Mouse (Mus musculus): ENCODE data around the gene Ric8a. TPM values are rescaled to one million over a fixed set of nuclear protein-coding genes. Genes with fewer than 3 reads are reported as not detected.

The Ric8a gene
- polyA plus RNA-seq, 1 experiment, result 59.3 TPM

DNA sequence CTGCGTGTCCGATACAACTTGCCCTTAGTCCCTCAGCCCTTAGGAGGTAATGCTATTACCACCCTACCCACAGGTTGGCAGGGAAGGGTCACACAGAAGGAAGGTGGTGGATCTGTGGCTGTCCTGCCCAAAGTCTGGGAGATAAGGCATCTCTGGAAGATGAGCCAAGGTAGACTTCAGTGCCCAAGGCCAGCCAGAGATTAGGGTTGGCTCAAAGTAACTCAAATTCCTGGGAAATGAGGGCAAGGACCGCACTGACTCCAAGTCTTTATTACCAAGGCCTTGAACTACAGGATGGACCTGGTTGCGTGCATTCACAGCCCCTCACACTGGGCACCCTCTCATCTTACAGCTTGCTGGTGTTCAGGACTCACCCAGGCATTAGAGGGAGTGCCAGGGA is 4.8 kb upstream of the Ric8a start:
- Histone ChIP-seq H3K79me3 (ENCODE audit: low read depth) (peaks cover 18% of the 10 kb centered on the region), H3K4me3 (ENCODE audit: insufficient read depth, poor library complexity, severe bottlenecking) (no peak overlapping the region), H3K79me2 (ENCODE audit: control insufficient read depth, insufficient read depth) (peaks cover 26% of the 10 kb centered on the region), H3ac (ENCODE audit: control insufficient read depth, insufficient read length, low read depth) (no peak overlapping the region), H3K27me3 (ENCODE audit: control insufficient read depth, insufficient read depth, insufficient read length) (no peaks in the 10 kb centered on the region), H3K36me3 (ENCODE audit: control insufficient read depth, insufficient read depth) (peaks cover 22% of the 10 kb centered on the region)
- TF ChIP-seq CTCF (IDR thresholded peaks at IDR 0.05; ENCODE audit: control insufficient read depth, insufficient read depth, insufficient read length) (no peak), USF1 (IDR thresholded peaks at IDR 0.05; ENCODE audit: low read depth) (no peak), MYOG (IDR thresholded peaks at IDR 0.05; ENCODE audit: control insufficient read depth, extremely low read depth, insufficient read length) (no peak), MAX (IDR thresholded peaks at IDR 0.05) (no peak), CEBPB (IDR thresholded peaks at IDR 0.05; ENCODE audit: low read depth) (no peak), MYOD1 (IDR thresholded peaks at IDR 0.05; ENCODE audit: control insufficient read depth, insufficient read length, low read depth) (no peak), FOSL1 (IDR thresholded peaks at IDR 0.05; ENCODE audit: insufficient read depth, low read length, poor library complexity, severe bottlenecking) (no peak)

DNA sequence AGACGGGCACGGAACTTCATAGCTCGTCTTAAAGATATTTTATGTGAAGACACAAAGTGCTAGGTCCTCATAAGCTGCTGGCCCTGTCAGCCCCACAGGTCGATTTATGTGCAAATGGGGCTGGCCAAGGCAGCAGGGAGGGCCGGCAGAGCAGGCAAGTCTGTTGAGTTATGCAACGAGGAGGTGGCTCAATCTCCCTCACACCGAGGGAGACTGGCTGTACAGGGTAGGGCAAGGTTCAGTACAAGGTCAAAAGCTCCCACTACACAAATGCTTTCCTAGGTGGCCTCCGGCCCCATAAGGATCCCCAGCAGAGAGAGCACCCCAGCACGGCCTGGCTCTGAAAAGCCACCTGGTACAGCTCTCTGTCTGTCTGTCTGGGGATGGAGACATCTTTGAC is 3.4 kb upstream of the Ric8a start:
- Histone ChIP-seq H3K79me3 (ENCODE audit: low read depth) (peaks cover 28% of the 10 kb centered on the region), H3K36me3 (ENCODE audit: control insufficient read depth, insufficient read depth) (peaks cover 22% of the 10 kb centered on the region), H3K27me3 (ENCODE audit: control insufficient read depth, insufficient read depth, insufficient read length) (no peaks in the 10 kb centered on the region), H3K4me3 (ENCODE audit: insufficient read depth, poor library complexity, severe bottlenecking) (no peak overlapping the region), H3ac (ENCODE audit: control insufficient read depth, insufficient read length, low read depth) (no peak overlapping the region), H3K79me2 (ENCODE audit: control insufficient read depth, insufficient read depth) (peaks cover 36% of the 10 kb centered on the region)
- TF ChIP-seq MAX (IDR thresholded peaks at IDR 0.05) (no peak), USF1 (IDR thresholded peaks at IDR 0.05; ENCODE audit: low read depth) (no peak), MYOG (IDR thresholded peaks at IDR 0.05; ENCODE audit: control insufficient read depth, extremely low read depth, insufficient read length) (no peak), MYOD1 (IDR thresholded peaks at IDR 0.05; ENCODE audit: control insufficient read depth, insufficient read length, low read depth) (no peak), CTCF (IDR thresholded peaks at IDR 0.05; ENCODE audit: control insufficient read depth, insufficient read depth, insufficient read length) (no peak), FOSL1 (IDR thresholded peaks at IDR 0.05; ENCODE audit: insufficient read depth, low read length, poor library complexity, severe bottlenecking) (no peak), CEBPB (IDR thresholded peaks at IDR 0.05; ENCODE audit: low read depth) (no peak)

DNA sequence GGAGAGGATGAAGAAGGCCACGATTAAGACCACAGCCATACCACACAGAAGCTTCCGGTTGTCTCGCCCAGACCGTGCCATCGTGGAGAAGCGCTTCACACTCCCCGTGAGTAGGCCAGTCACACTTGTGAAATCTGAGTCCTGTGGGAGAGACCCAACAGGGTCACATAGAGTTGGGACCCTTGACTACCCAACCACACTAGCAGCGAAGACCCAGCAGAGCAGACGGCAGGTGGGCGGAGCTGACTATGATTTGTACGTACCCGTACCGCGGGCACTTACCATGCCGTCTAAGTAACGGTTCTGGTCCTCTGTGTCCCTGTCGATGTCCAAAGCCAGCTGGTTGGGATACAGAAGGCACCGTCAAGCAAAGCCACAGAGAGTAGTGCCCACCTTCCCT is 2.3 kb upstream of the Ric8a start:
- Histone ChIP-seq H3K79me3 (ENCODE audit: low read depth) (peaks cover 33% of the 10 kb centered on the region), H3K36me3 (ENCODE audit: control insufficient read depth, insufficient read depth) (peaks cover 24% of the 10 kb centered on the region), H3K79me2 (ENCODE audit: control insufficient read depth, insufficient read depth) (peaks cover 47% of the 10 kb centered on the region), H3K27me3 (ENCODE audit: control insufficient read depth, insufficient read depth, insufficient read length) (no peaks in the 10 kb centered on the region), H3K4me3 (ENCODE audit: insufficient read depth, poor library complexity, severe bottlenecking) (no peak overlapping the region), H3ac (ENCODE audit: control insufficient read depth, insufficient read length, low read depth) (no peak overlapping the region)
- TF ChIP-seq CEBPB (IDR thresholded peaks at IDR 0.05; ENCODE audit: low read depth) (no peak), MAX (IDR thresholded peaks at IDR 0.05) (no peak), MYOG (IDR thresholded peaks at IDR 0.05; ENCODE audit: control insufficient read depth, extremely low read depth, insufficient read length) (no peak), USF1 (IDR thresholded peaks at IDR 0.05; ENCODE audit: low read depth) (no peak), MYOD1 (IDR thresholded peaks at IDR 0.05; ENCODE audit: control insufficient read depth, insufficient read length, low read depth) (no peak), CTCF (IDR thresholded peaks at IDR 0.05; ENCODE audit: control insufficient read depth, insufficient read depth, insufficient read length) (no peak), FOSL1 (IDR thresholded peaks at IDR 0.05; ENCODE audit: insufficient read depth, low read length, poor library complexity, severe bottlenecking) (no peak)

- Histone ChIP-seq H3K27me3 (ENCODE audit: control insufficient read depth, insufficient read depth, insufficient read length) (no peaks in the 10 kb centered on the region), H3K36me3 (ENCODE audit: control insufficient read depth, insufficient read depth) (peaks cover 27% of the 10 kb centered on the region), H3K79me2 (ENCODE audit: control insufficient read depth, insufficient read depth) (peaks cover 51% of the 10 kb centered on the region), H3K4me3 (ENCODE audit: insufficient read depth, poor library complexity, severe bottlenecking) (peak overlapping the region; percentile 71), H3ac (ENCODE audit: control insufficient read depth, insufficient read length, low read depth) (peak overlapping the region; percentile 91), H3K79me3 (ENCODE audit: low read depth) (peaks cover 35% of the 10 kb centered on the region)
- TF ChIP-seq MYOD1 (IDR thresholded peaks at IDR 0.05; ENCODE audit: control insufficient read depth, insufficient read length, low read depth) (no peak), MYOG (IDR thresholded peaks at IDR 0.05; ENCODE audit: control insufficient read depth, extremely low read depth, insufficient read length) (no peak), MAX (IDR thresholded peaks at IDR 0.05) (no peak), USF1 (IDR thresholded peaks at IDR 0.05; ENCODE audit: low read depth) (no peak), FOSL1 (IDR thresholded peaks at IDR 0.05; ENCODE audit: insufficient read depth, low read length, poor library complexity, severe bottlenecking) (no peak), CEBPB (IDR thresholded peaks at IDR 0.05; ENCODE audit: low read depth) (no peak), CTCF (IDR thresholded peaks at IDR 0.05; ENCODE audit: control insufficient read depth, insufficient read depth, insufficient read length) (no peak)
These were observed 1.6 kb upstream of the Ric8a start for GRCm38 (mm10) chr7:140855181-140855580.

GRCm38 (mm10) chr7:140855860-140856784 is 635 bp upstream of the Ric8a start, which contains the start of gene Gm45785:
Gm45785 (minus strand) TSS chr7:140856331.
- Histone ChIP-seq H3K36me3 (ENCODE audit: control insufficient read depth, insufficient read depth) (peaks cover 34% of the 10 kb centered on the region), H3K27me3 (ENCODE audit: control insufficient read depth, insufficient read depth, insufficient read length) (no peaks in the 10 kb centered on the region), H3K4me3 (ENCODE audit: insufficient read depth, poor library complexity, severe bottlenecking) (peak within 1 kb of the TSS; percentile 71), H3K79me3 (ENCODE audit: low read depth) (peaks cover 39% of the 10 kb centered on the region), H3K79me2 (ENCODE audit: control insufficient read depth, insufficient read depth) (peaks cover 60% of the 10 kb centered on the region), H3ac (ENCODE audit: control insufficient read depth, insufficient read length, low read depth) (peak within 1 kb of the TSS; percentile 98)
- TF ChIP-seq MYOD1 (IDR thresholded peaks at IDR 0.05; ENCODE audit: control insufficient read depth, insufficient read length, low read depth), result peak; percentile 39
- TF ChIP-seq CEBPB (IDR thresholded peaks at IDR 0.05; ENCODE audit: low read depth), result no peak
- TF ChIP-seq MAX (IDR thresholded peaks at IDR 0.05), result peak; percentile 67
